8 mouse cellular contexts compared by ENCODE assay signal in genomic region chr9:108578545-108579343, GRCm38 (mm10). TPM values are rescaled to one million over a fixed set of nuclear protein-coding genes. Genes with fewer than 3 reads are reported as not detected.
A peak's percentile ranks its signal among the peaks of the same experiment; 100 is the strongest.
DNase-seq lines count a peak whose midpoint lies in the region; ATAC-seq lines count a peak whose summit lies in the region.

Gene Wdr6, minus strand, starts transcription at chr9:108578739.

- peak within 1 kb of the TSS; percentile 78 for H3K4me2 ChIP-seq in hindbrain, embryonic 15.5 days

- no peaks in the 10 kb centered on the region for H3K9me3 ChIP-seq in hindbrain, embryonic 15.5 days

- peak within 1 kb of the TSS; percentile 80 for H3K4me3 ChIP-seq in hindbrain, embryonic 15.5 days

- H3K4me1 ChIP-seq in hindbrain, embryonic 15.5 days (replicated peaks), result peaks cover 53% of the 10 kb centered on the region

- H3K27ac ChIP-seq in hindbrain, embryonic 15.5 days (replicated peaks), result peak within 1 kb of the TSS; percentile 96

- ATAC-seq in hindbrain, embryonic 15.5 days (ENCODE audit: low FRiP score, low read depth), result peak; percentile 97

- WGBS in hindbrain, embryonic 15.5 days, result 3% methylated on average over 51 of the region's 51 CpGs

- H3K9ac ChIP-seq in hindbrain, embryonic 15.5 days, result peak within 1 kb of the TSS; percentile 82

- H3K36me3 ChIP-seq in hindbrain, embryonic 15.5 days, result peaks cover 17% of the 10 kb centered on the region

- peak; percentile 90 for DNase-seq in T-cell, adult 2 months (ENCODE audit: low spot score)
- peak; percentile 86 to 93 for DNase-seq in cerebellum, postnatal 36 days
- DNase-seq in frontal cortex, postnatal 36 days (ENCODE audit: low spot score in 2 of 2), result peak; percentile 80 to 91
- peak; percentile 86 for DNase-seq in left cerebral cortex, adult 11 months (ENCODE audit: low spot score)
- DNase-seq in lung, postnatal 4 days, result peak; percentile 93 to 98
- DNase-seq in right cerebral cortex, adult 18-20 months, result peak; percentile 88
- DNase-seq in urinary bladder, postnatal 10 days (ENCODE audit: low spot score), result peak; percentile 73

- H3K27me3 ChIP-seq in hindbrain, embryonic 15.5 days, result no peaks in the 10 kb centered on the region

RNA-seq across cellular contexts. Expression of gene Wdr6, which starts in this region (rescaled TPM):
- 308 and 313 TPM in 2 replicates for polyA plus RNA-seq in hindbrain, embryonic 15.5 days (2015; fragmentation: Nextera tagmentation; extraction: Ambion mirVana)

Comparison
In these comparisons a context has a peak if more than half of its experiments do, and no peak if none do; other contexts are left out.
1. Peak in every context shown above with its lines: DNase-seq, ATAC-seq, H3K4me3 ChIP-seq and H3K27ac ChIP-seq.